Mouse (Mus musculus): Measurements from ENCODE around the gene Homer2.

Gene Homer2

DNA sequence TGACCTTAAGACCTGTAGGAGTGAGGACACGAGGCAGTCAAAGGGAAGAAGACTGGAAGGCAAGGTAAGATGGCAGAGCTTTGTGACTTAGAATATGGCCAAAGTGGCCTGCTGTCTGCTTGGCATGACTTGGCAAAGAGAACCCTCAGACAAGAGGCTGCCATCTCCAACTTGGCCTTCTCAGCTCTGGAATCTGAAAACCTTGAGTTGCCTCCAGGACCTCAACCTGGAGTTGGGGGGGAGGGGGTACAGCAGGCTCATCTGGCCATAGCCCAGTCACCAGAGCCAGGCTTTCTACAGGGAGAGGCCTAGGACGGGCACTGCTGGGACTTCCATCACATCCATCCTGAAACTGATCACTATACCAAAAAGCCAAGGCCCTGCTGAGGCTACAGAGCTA, 55.0 kb downstream of the Homer2 start:
- no peak for DNase-seq (ENCODE audit: low read depth, low spot score)

DNA sequence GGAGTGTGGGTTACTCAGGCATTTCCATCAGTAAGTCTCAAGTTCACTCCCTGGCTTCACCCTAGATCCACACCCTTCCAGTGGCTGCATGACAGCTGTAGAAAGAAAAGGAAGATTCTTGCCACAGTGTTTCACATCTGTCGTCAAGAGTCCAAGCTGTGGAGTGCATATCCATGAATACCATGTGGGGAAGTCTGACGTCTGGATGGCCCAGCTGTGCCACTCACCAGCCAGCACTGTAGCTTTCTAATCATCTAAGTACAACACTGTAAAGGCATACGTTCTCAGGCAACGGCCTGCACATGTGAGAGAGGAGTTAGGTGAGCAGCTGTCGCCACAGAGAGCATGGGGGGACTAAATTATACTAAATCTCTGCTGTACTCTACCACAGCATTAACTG, 56.0 kb downstream of the Homer2 start:
- DNase-seq (ENCODE audit: low read depth, low spot score), result no peak

DNA sequence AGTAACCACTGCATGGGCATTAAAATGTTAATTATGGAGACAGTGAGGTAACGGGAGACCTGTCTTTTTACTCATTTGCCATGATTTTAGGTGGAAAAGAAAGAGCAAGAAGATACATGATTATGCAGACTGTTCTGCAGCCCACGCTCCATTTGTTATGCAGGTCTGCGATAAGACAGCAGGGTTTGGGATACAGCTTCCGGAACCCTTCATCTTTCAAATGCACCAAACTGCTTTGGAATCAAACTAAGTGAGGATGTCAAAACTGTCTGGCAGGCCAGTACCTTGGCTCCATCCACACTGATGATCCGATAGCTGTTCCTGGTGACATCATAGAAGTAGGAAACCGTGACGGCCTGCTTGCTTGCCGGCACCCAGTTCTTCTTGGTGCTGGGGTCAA, 58.1 kb downstream of the Homer2 start:
- DNase-seq (ENCODE audit: low read depth, low spot score), result no peak

DNA sequence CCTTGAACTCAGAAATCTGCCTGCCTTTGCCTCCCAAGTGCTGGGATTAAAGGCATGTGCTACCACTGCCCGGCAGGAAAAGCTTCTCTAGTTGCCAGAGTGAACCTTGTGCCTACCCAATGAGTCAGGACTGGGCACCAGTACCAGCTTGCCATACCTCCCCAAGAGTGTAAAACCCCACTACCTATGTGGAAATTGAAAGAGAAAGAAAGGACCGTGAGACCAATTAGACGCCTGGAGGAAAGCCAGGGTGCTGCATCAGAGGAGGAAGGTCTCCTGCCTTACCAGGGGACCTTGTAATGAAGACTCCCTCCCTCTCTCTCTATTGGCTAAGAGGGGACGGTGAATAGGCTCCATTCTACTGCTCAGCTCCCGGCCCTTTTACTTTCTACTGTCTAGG, 59.4 kb downstream of the Homer2 start:
- no peak for DNase-seq (ENCODE audit: low read depth, low spot score)

DNA sequence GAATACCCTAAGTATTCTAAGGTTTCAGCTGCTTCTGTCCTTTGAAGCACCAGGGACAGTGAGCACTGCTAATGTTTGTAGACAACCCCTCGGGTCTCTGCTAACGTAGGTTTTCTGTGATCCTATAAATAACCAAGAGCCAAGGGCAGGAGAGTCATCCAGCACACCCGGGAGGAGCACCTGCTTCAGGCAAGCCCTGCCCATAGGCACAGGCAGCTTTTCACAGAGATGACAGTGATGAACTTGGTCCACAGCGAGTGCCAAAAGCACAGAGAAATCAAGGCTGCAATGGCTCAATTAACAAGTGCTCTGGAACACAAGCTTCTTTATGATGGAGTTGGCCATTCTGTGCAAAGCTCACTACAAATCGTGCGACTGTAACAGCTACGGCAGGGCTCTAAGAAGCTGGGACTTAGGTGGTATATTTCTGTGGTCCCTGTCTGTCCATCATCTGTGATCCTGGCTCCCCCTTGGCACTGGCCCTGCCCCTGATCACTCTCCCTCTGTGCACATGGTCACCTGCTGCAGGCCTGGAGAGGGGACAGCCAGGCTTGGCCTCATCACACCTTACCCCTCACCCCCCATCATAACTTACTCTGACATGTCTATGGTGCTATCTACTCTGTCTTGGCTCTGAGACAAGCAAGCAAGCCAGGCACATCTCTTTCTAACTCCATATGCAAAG, 62.6 kb downstream of the Homer2 start:
- DNase-seq (ENCODE audit: low read depth, low spot score), result no peak

DNA sequence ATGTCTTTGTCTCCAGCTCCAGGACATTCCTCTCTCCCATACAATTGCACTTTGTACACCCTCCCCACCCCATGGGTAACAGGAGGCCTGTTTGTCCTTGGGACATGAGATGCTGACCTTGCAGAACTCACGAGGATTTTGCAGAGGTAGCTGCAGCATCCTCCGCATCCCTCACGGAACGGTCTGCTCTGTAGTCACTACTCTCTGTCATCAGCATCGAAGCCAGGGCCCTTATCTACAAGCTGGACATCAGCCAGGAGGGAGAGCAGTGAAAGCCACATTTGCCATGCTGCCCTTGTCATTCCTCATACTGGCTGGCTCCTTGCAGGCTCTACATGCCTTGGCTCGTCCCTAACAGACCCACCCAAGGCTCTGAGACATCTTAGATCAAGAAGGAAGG, 66.2 kb downstream of the Homer2 start:
- DNase-seq (ENCODE audit: low read depth, low spot score), result no peak

DNA sequence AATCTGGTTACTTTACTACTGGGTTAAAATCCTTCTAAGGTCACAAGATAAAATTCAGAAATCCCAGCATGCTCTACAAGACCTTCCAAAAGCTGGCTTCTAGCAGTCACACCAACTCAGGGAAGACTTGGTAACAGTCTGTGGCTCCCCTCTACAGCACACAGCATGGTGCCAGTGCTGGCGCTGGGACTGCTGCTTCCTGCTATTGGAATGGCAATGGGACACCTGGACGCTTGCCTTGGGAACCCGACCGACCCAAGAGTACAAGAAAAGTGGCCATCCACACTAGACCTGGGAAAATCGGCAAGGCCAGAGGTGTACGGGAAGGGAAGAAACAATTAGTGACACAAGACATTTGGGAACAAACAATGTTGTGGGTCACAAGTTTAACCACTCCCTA, 74.7 kb downstream of the Homer2 start:
- DNase-seq (ENCODE audit: low read depth, low spot score), result no peak

DNA sequence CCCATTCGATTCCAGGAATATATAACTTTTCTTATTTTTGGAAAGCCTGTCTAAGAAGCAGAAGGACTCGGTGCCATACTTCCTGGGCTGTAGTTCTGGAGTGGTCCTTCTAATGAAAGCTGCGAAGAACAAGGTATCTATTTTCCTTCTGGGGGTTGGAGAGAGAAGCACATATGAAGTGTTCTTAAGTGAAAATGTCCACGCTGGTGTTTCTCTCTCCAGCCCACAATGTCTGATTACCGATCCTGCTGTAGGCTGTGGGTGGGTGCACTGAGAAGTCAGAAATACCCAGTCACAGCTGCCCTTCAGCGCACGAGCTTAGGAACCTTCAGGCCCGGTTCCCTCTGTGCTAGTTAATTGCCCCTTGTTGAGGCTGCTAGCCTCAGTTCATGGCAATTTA, 76.1 kb downstream of the Homer2 start:
- DNase-seq (ENCODE audit: low read depth, low spot score), result no peak

DNA sequence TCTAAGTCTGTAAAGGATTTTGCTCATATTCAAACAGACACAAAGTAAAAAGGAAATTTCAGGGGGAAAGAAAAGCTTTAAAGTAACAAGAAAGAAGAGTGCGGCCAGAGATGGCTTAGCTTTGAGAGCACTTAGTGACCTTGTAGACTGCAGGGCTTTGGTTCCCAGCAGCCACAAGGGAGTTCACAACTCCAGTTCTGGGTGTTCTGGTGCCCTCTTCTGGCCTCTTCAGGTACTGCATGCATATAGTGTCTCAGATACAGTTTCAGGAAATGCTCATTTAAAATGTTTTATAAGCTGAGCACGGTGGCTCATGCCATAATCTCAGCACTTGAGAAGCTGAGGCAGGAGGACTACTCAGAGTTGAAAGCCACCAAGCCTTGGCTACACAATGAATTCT, 80.9 kb downstream of the Homer2 start:
- DNase-seq (ENCODE audit: low read depth, low spot score), result peak; percentile 83

DNA sequence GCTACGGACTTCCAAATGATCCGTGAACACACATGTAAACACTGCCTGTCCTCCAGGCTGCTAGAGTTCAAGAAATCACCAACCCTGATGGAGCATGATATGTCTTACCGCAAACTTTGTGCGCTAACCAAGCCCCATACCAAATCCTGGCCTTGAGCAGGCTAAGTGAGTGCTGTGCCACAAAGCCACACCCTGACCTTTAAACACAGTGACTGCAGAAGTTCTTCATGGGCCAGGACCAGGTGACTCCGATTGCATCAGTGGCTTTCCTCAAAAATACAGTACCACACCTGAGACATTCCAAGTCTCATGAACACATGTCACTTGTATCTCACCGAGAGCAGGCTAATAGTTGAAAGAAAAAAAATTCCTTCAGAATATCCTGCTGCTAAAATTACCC, 83.6 kb downstream of the Homer2 start:
- DNase-seq (ENCODE audit: low read depth, low spot score), result no peak

DNA sequence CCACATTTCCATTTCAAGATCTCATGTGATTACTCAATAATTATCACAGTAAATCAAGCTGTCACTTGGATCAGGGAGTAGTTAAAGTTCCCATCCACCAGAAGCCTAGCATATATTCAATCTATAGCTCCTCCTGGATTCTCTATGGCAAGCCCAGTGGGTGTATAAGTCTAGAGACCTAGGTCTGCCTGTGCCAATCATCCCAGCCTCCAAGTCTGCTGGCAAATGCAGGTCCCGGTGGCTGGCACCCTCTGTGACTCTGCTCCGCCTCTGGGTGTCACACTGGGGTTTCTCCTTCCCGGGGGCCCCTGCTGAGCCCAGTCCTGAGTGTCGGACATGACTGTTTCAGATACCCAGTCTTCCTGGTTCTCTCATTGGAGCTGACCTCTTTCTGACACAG, 84.5 kb downstream of the Homer2 start:
- DNase-seq (ENCODE audit: low read depth, low spot score), result no peak

DNA sequence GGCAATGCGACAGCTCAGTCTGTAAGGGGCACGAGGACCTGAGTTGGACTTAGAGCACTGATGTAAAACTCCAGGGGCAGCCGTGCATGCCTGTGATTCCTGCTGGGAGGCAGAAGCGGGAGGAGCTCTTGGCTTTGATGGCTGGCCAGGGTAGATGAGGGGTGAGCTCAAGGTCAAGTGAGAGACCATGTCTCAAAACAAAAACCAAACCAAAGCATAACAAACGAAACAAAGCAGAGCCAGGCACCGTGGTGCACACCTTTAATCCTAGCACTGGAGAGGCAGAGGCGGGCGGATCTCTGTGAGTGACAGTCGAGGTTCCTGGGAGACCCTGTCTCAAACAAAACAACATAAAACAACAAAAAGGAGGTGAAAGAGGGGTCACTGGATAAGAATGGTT, 92.3 kb downstream of the Homer2 start:
- peak; percentile 95 for DNase-seq (ENCODE audit: low read depth, low spot score)

DNA sequence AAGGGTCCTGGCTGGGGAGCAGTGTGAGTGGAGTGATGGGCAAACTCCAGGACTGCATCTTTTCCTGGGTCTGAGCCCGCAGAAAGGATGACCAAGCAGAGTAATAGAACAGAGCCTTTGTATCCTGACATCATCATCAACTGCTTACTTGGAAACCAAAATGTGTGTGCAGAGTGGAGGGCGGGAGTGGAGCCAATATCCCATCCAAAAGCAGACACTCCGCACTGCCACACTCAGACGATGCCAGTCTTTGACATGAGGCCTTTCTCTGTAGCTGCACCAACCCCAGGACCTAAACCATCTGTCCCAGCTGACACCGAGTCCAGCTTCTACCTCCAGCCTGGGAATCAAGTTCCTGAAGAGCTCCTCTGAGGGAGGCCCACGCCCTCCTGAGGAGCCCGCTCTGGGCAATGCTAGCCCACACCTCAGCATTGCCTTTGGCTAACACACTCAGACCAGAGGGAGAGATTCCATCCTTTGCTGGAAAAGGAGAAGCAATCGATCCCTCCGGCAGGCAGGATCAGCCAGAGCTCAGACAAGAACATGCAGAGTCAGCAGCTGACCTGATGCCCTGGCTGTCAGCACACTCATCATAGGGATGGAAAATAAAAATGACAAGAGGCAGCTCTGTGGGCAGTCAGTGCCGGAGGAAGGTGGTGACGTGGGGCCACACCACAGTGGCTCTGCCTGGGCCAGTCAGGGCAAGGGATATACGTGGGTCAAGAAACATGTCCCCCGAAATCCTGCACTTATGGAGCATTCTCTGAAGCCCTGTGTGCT, 94.3 kb downstream of the Homer2 start:
- no peak for DNase-seq (ENCODE audit: low read depth, low spot score)

DNA sequence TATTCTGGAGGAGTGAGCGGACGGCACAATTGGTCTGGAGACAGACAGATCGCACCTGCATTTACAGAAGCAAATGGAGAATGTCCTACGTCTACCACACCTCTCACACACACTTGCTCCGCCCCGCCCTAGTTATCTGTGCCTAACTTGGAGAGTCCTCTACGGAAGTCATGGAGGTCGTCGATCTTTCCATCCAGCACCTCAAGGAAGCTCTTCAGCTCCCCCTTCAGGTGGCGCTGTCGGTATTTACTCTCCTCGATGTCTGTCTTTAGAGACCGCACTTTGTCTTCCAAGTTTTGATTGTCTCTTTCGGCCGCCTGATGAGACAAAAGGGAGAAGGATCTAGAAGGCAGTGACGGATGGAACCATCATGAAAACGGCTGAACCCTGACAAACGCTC, 97.2 kb downstream of the Homer2 start:
- peak; percentile 91 for DNase-seq (ENCODE audit: low read depth, low spot score)

DNA sequence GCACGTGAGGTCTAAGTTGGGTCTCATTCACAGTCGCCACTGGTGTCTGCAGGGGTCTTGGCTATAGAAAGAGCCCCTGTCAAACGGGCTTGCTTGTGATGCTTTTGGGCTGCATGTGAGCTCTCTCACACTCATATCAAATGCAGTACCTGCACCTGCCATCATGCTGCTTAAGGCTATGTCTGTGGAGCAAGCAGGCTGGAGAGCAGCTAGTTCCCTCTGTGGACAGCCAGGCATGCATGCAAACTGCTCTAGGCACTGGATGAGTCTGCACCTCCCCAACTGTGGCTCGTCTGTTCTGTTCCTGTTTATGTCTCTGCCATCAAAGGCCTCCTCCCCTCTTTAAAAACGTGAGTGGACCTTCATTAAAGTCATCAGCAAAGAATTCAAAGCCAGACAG, 100.9 kb downstream of the Homer2 start:
- no peak for DNase-seq (ENCODE audit: low read depth, low spot score)

DNA sequence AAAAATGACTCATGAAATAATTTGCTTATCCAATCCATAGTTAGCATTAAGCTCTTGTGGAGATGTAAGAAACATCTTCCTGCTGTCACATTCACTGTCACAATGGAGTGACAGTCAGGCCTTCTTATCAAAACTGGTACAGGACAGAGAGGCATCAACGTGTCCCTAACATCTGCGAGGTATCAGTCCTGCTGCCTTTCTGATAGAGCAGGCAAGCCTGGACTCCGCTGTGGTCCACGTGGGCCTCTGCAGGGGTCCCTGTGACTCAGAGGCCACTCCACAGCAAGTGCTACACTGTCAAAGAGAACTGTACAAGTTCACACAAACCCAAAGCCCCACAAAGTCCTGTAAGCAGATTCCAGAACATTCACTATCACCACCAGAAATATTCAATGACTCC, 101.8 kb downstream of the Homer2 start:
- DNase-seq (ENCODE audit: low read depth, low spot score), result no peak

DNA sequence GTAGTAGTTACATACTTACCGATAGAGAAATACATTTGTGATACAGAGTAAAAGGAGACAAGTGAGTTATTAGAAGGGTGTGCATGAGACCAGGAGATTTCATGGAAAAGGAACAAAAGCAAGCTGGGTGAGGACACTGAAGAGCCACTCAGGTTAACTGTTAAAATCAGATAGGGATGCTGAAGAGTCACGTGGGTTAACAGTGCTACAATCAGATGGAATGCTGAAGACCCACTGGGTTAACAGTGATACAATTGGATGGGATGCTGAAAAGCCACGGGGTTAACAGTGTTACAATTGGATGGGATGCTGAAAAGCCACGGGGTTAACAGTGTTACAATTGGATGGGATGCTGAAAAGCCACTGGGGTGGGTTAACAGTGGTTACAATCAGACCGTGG, 102.3 kb downstream of the Homer2 start:
- DNase-seq (ENCODE audit: low read depth, low spot score), result no peak

DNA sequence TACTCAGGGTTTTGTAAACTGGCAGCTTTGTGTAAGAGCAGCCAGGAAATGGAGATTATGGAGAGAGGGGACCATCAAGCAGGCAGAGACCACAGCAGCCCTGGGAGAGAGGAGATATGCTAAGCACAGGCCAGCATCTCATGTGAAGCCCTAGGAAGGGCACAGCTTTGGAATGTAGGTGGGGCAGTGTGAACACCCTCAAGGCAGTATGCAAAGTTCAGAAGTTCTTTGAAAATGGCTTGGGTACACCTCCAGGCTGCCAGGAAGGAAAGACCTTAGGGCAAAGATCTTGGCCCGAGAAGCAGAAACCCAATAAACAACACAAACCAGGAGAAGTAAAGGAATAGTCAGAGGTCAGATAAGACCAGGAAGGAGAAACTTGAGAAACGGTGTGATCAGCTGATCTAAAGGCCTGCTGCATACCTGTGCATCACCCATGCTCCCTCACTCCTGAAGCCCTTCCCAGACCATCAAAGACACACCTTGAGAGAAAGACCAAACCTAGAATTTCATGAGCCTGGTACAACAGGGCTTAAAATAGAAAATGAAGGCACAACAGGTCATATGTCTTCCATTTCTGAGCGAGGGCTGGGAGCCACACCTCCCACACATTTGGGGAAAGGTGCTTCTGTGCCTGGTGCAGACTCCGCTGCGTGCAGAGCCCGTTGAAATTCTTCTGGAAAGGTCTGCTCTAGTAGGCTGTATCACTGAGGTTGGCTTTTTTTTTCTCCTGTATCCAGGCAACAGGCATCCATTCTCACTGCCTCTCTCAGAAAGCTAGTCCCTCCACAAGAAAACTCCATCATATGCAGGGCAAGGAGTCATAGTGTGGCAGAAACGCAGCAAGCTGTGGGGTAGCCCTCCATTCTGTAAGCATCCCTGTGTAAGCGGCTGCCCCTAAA, 107.7 kb downstream of the Homer2 start:
- peak; percentile 69 for DNase-seq (ENCODE audit: low read depth, low spot score)

DNA sequence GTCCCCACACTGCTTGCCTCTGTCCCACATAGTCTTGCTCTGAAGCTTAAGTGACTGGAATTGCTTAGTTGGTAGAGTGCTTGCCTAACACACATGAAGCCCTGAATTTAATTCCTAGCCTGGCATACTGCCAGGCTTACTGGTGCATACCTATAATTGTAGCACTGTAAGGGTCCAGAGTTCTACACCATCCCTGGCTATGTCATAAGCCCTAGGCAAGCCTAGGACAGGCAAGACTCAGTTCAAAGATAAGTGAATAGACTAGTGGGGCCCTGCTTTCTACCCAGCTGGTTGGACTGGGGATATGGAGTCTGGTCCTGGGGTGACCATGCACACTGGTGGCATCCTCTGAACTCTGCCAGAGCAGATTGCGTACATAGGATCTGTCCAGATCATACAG, 109.7 kb downstream of the Homer2 start:
- no peak for DNase-seq (ENCODE audit: low read depth, low spot score)

DNA sequence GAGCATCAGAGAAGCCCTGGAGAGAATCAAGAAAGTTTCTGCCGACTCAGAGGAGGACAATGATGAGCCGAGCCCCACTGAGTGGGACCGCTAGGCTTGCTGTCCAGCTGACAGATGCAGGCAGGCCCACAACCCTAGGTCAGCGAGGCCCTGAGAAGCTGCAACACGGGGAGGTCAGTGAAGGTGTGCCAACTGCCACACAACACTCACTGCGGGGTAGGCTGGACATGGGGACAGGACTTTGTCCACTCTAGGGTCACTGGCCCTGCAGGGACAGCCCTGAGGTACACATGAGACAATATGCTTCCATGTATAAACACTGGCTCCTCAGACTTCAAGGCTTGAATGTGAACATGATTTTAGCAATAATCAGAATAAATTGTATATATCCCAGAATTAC, 111.2 kb downstream of the Homer2 start:
- no peak for DNase-seq (ENCODE audit: low read depth, low spot score)

DNA sequence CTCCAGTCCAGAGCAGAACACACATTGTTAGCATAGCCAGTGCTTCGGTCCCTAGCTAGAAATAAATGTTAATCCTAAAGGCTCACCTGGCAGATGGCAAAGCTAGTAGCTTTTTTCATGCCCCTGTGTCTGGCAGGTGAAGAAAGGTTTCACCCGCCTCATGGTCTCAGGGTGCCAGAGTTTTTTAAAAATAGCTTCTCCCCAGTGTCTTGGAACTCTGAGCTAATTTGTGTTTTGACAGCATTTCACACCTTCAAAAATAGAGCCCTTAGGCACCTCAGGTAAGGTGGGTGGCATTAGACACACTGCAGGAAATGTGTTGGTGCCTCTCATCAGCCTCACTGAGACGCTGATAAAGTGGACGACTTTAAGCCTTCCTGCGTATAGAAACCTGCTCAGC, 112.3 kb downstream of the Homer2 start:
- no peak for DNase-seq (ENCODE audit: low read depth, low spot score)

DNA sequence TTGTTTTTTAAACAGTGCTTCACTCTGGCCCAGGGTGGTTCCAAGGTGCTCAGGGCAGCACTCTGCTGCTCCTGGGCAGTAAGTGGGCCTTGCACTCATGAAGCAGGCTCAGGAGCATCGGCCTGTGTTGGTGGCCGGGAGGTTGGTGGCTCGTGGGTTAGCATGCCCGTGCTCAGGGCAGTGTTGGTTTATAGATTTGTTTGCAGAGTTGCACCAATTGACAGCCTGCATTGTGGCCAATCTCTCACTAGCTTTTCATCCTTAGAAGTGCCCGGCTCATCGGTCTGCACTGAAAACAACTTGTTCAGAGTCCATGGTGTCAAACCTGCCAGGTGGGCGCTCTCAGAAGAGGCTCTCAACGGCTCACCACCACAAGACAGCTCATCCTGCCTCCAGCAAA, 113.9 kb downstream of the Homer2 start:
- no peak for DNase-seq (ENCODE audit: low read depth, low spot score)

DNA sequence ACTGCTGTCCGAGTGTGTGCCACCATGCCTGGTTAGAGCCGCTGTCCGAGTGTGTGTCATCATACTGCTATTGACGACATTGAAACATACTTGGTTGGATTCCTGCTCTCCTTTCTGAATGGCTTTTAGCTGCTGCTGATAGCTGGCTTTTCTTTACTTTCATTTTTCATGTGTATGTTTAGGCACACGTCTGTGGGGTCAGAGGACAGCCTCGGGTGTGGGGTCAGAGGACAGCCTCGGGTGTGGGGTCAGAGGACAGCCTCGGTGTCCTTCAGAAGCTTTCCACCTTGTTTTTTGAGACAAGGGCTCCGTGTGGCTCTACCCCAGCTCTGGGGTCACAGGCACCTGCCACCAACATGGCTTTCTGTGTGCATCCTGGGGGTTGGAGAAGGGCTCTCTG, 114.6 kb downstream of the Homer2 start:
- DNase-seq (ENCODE audit: low read depth, low spot score), result no peak

Data from R1 (cell line).